Mouse (Mus musculus) spleen, adult 18-20 months (tissue): Measurements from ENCODE around the gene Cadm3.

ENCODE experiments used
- DNase-seq, 2 experiments: peaks; one replicate each; pipeline ENCODE4 v3.0.0; 2022; ENCODE audit warnings: mixed read lengths in 2 of 2

The Cadm3 gene

GRCm38 (mm10) chr1:173356699-173357098 lies 10.8 kb downstream of the Cadm3 start:
- no peak for DNase-seq

- no peak for DNase-seq
These were observed 12.2 kb downstream of the Cadm3 start for GRCm38 (mm10) chr1:173355107-173355846.

- no peak for DNase-seq
These were observed 17.0 kb downstream of the Cadm3 start, which contains the start of gene Aim2 for GRCm38 (mm10) chr1:173350372-173350957. TSS of gene Aim2 (plus strand) at chr1:173350879.

GRCm38 (mm10) chr1:173349946-173350345 lies 17.5 kb downstream of the Cadm3 start:
- DNase-seq: peak in 1 of 2 experiments; percentile 55

- DNase-seq: no peak
These were observed 18.3 kb downstream of the Cadm3 start for GRCm38 (mm10) chr1:173349192-173349591.

- no peak for DNase-seq
These were observed 19.0 kb downstream of the Cadm3 start for GRCm38 (mm10) chr1:173348527-173348926.

- no peak for DNase-seq
These were observed 22.4 kb downstream of the Cadm3 start for GRCm38 (mm10) chr1:173345112-173345511.

- no peak for DNase-seq
These were observed 23.6 kb downstream of the Cadm3 start for GRCm38 (mm10) chr1:173343934-173344333.

- DNase-seq: no peak
These were observed 25.1 kb downstream of the Cadm3 start for GRCm38 (mm10) chr1:173342425-173342824.

- peak in 1 of 2 experiments; percentile 66 for DNase-seq
These were observed 28.0 kb downstream of the Cadm3 start for GRCm38 (mm10) chr1:173339543-173339942.

GRCm38 (mm10) chr1:173337008-173337407 lies 30.5 kb downstream of the Cadm3 start:
- no peak for DNase-seq

- DNase-seq: no peak
These were observed 31.6 kb downstream of the Cadm3 start for GRCm38 (mm10) chr1:173335903-173336302.

- DNase-seq: no peak
These were observed 33.9 kb downstream of the Cadm3 start, which contains the start of gene Ackr1 for GRCm38 (mm10) chr1:173333312-173334253. TSS of gene Ackr1 (minus strand) at chr1:173333750.

GRCm38 (mm10) chr1:173332418-173332817 lies 35.1 kb downstream of the Cadm3 start:
- no peak for DNase-seq

GRCm38 (mm10) chr1:173329743-173330142 lies 37.8 kb downstream of the Cadm3 start:
- no peak for DNase-seq

- no peak for DNase-seq
These were observed 38.3 kb downstream of the Cadm3 start for GRCm38 (mm10) chr1:173329185-173329584.

- DNase-seq: no peak
These were observed 39.0 kb downstream of the Cadm3 start for GRCm38 (mm10) chr1:173328446-173328845.

GRCm38 (mm10) chr1:173326552-173326951 lies 40.9 kb downstream of the Cadm3 start:
- no peak for DNase-seq

- no peak for DNase-seq
These were observed 42.1 kb downstream of the Cadm3 start for GRCm38 (mm10) chr1:173325395-173325794.

GRCm38 (mm10) chr1:173324961-173325360 lies 42.5 kb downstream of the Cadm3 start:
- no peak for DNase-seq

- DNase-seq: peak in 1 of 2 experiments; percentile 36
These were observed 43.5 kb downstream of the Cadm3 start for GRCm38 (mm10) chr1:173323839-173324585.

GRCm38 (mm10) chr1:173322249-173322627 lies 45.3 kb downstream of the Cadm3 start:
- no peak for DNase-seq
